Mouse (Mus musculus) lung, adult 2 months (tissue): ENCODE measurements at regions not wholly inside any gene's neighbourhood (a gene's known extent, or its start where the extent isn't known, plus 50 kb on each side); places are given as distances from the start of the nearest gene placed in this dataset.

ENCODE experiments used
- DNase-seq: peaks from one replicate; pipeline ENCODE4 v3.0.0; 2022
- H3K4me1 ChIP-seq: fragments of 200-500 bp; 2 replicates; pipeline ENCODE4 v1.6.1; 2011; ENCODE audit warnings: low read length; ENCODE audit not compliant: control insufficient read depth, insufficient read depth
- H3K4me3 ChIP-seq: fragments of 200-500 bp; replicated peaks from 2 replicates; pipeline ENCODE3; 2011; ENCODE audit warnings: low read depth, mild to moderate bottlenecking, control low read depth, low read length; ENCODE audit errors: extremely low read depth
- CTCF ChIP-seq: fragments of 200-500 bp; IDR thresholded peaks from 2 replicates; pipeline ENCODE4 v1.5.1; 2011; ENCODE audit warnings: mild to moderate bottlenecking, low read length, control low read depth; ENCODE audit not compliant: insufficient read depth
- POLR2A ChIP-seq: fragments of 200-500 bp; IDR thresholded peaks from 2 replicates; pipeline ENCODE4 v1.6.1; 2011; ENCODE audit warnings: low read depth, mild to moderate bottlenecking, control low read depth, low read length, borderline replicate concordance; ENCODE audit errors: extremely low read depth
- WGBS: fragments of 180-500 bp; shearing (Covaris S2); methylation state at CpG from one replicate; pipeline ENCODE4 v1.1.7; 2018; 5-methylcytosine and 5-hydroxymethylcytosine counted together

GRCm38 (mm10) chr8:48912842-48913241 is 69.1 kb upstream of the Tenm3 start:
- H3K4me1 ChIP-seq = no peaks in the 10 kb centered on the region
- TF ChIP-seq POLR2A (no peak), CTCF (no peak)
- H3K4me3 ChIP-seq = no peak overlapping the region
- no peak for DNase-seq
- WGBS = 50% methylated on average over 4 of the region's 4 CpGs

GRCm38 (mm10) chr8:48901668-48902406 is 58.1 kb upstream of the Tenm3 start:
- WGBS = 67% methylated on average over 6 of the region's 6 CpGs
- Histone ChIP-seq H3K4me1 (no peaks in the 10 kb centered on the region), H3K4me3 (no peak overlapping the region)
- DNase-seq = no peak
- TF ChIP-seq POLR2A (no peak), CTCF (no peak)

- H3K4me1 ChIP-seq = no peaks in the 10 kb centered on the region
- no peak for DNase-seq
- no peak for TF ChIP-seq POLR2A
- TF ChIP-seq CTCF = no peak
- WGBS = 81% methylated on average over 2 of the region's 2 CpGs
- no peak overlapping the region for H3K4me3 ChIP-seq
Observed at GRCm38 (mm10) chr8:48896687-48897086, 52.9 kb upstream of the Tenm3 start.

- Histone ChIP-seq H3K4me1 (no peaks in the 10 kb centered on the region), H3K4me3 (no peak overlapping the region)
- TF ChIP-seq POLR2A = no peak
- no peak for TF ChIP-seq CTCF
- DNase-seq = no peak
- 73% methylated on average over 7 of the region's 7 CpGs for WGBS
Observed at GRCm38 (mm10) chr8:48896251-48896650, 52.5 kb upstream of the Tenm3 start.

GRCm38 (mm10) chr8:48895586-48895985 is 51.8 kb upstream of the Tenm3 start:
- TF ChIP-seq CTCF (no peak), POLR2A (no peak)
- DNase-seq = no peak
- no peak overlapping the region for H3K4me3 ChIP-seq
- 61% methylated on average over 8 of the region's 8 CpGs for WGBS
- H3K4me1 ChIP-seq = no peaks in the 10 kb centered on the region
